Mouse (Mus musculus) heart, postnatal 14 days (tissue): ENCODE data around the gene Ttc3. TPM values are rescaled to one million over a fixed set of nuclear protein-coding genes. Genes with fewer than 3 reads are reported as not detected.
"Not testable (repeated sequence)": the region's sequence is repeated elsewhere in the genome, so short reads cannot be mapped to it uniquely, and the experiment has no call there.

Experiments used
- DNase-seq, 2 experiments: peaks; one replicate each; pipeline ENCODE4 v3.0.0; 2021 to 2022
- intact Hi-C: fragments of 180-260 bp; cut with DNase I; formaldehyde crosslinking; loops from one replicate; pipeline ENCODE4 v1.15.1; 2025
- long read RNA-seq, 2 experiments: library from polyadenylated mRNA; stranded (forward); transcript quantifications; one replicate each; pipeline ENCODE4 v2.0.0; 2021
- total RNA-seq, 2 experiments: library from RNA; stranded (reverse); gene quantifications; 2 replicates each; pipeline ENCODE4 v1.2.3; 2021

Ttc3 gene
- 10 to 100 TPM; 78.3 to 88.3 TPM for total RNA-seq
- long read RNA-seq, experiment 1, full-length matches to known transcripts, result 1 of 22 reads
- long read RNA-seq, experiment 1, partial matches to known transcripts, result 8 of 22 reads
- long read RNA-seq, experiment 1, other reads (novel, unspliced or antisense), result 13 of 22 reads
- long read RNA-seq, experiment 2, partial matches to known transcripts, result 7 of 24 reads
- long read RNA-seq, experiment 2, other reads (novel, unspliced or antisense), result 16 of 24 reads

DNA sequence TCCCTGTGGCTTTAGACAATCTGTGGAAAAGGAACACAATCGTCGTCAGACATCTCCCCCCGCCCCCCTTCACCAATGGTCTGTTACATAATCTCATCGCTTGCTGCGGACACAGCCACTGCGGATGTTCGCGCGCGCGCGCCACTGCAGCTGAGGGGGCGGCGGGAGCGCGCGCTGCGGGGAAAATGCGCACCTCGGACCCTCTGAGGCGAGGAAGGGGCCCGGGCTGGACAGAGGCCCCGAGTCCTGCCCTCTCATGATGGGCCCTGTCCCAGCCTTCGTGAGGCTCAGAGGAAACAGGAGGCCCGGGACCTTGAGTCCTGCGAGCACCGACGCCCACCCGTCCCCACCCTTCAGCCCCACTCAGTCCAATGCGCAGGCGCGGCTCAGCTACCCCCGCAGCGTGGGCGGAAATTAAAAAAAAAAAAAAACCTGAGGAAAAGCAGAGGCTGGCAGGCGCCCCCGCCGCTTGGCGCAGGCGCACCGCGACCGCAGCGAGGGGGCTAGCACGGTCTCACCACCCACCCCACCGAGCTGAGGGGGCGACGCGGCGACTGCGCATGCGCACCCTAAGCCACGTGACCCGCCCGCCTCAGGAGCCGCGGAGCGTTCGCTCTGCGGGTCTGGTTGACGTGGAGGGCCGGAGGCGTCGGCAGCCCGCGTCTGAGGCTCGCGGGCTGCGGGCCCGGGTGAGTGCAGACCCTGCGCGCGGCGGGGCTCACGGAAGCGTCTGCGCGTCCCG is at the start of gene Ttc3:
Gene Ttc3, plus strand, starts transcription at position 446 of the 742 bp plus-strand sequence.
- DNase-seq, result peak; percentile 96 to 97
- intact Hi-C loops, result loop anchor here (2.0 kb wide), 1 partner anchor 58 kb away; the partner anchor contains the start of gene Hlcs

DNA sequence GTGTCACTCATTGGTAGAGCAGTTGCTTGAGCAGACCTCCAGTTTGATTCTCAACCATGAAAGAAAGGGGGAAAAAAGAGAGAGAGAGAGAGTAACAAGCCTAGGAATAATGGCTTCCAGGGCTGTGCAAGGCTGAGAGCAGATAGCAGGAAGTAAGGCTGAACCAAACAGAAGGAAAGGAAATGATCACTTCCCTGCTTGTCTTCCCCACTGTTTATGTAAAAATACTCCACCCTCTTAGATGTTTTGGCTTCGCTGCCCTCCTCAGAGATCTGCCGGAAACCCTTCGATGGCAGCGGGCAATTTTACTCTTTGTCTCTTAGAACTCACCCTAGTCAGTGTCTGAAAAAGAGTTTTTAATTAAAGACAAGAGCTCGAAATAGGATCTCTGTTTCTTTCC is 46.7 kb upstream of the Ttc3 start:
- DNase-seq, result no peak
- intact Hi-C loops, result no loop called here

DNA sequence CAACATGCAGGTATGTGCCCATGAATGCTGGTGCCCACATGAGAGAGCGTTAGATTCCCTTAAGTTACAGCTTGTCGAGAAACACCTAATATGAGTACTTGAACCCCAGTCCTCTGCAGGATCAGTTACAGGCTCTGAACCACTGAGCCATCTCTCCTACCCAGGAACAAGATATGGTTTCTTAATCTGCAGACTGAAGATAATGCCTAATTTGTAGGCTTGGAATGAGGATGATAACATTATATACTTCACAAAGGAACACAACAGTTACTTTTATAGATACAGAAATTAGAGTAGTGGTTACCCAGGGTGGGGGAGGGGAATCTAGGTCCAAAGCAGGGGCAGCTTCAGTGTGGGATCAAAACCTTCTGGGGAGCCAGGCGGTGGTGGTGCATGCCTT is 44.4 kb upstream of the Ttc3 start:
- intact Hi-C loops, result no loop called here
- no peak for DNase-seq

DNA sequence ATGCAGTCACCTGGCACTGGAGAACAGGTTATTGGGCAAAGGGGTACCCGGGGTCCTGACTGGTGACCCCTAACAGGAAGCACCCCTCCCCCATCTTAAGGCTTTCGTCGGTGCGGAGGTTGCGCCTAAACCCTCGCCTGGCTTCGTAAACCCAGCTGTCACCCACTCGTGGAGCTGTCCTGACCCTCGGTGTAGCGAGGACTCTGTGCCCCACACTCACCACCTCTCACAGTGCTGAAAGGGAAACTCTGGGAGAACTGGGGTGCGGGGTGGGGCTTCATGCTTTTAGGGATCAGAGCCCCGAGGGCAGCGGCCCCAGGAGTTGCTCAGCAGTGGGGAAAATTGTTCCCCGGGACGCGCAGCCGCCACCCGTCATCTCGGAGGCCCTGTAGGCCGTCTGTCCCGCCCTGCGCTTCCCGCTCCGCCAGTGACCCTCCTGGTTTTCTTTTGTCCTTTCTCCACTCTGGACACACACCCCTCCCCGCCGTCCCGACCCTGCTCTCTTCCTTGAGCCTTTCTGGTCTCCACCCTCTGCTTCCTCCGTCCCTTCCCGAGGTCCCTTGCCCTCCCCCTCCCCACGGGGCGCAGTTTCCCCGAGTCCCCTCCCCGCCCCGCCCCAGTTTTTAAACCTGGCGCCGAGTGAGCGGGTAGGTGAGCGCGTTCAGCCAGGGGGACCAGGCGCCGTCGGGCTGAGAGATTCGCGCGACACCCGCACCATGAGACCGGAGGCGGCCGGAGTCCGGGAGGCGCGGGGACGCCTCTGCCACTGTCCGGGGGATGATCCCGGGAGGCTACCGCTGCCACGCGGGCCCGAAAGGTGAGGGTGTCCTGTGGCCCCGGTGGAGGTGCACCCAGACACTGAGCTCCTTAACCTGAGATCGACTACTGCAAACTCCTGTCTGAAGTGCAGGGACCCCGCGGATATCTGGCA is 42.4 kb upstream of the Ttc3 start, which contains the start of gene Ripply3:
Gene Ripply3, plus strand, starts transcription at position 640 of the 931 bp plus-strand sequence.
- DNase-seq, result peak; percentile 70
- intact Hi-C loops, result no loop called here

DNA sequence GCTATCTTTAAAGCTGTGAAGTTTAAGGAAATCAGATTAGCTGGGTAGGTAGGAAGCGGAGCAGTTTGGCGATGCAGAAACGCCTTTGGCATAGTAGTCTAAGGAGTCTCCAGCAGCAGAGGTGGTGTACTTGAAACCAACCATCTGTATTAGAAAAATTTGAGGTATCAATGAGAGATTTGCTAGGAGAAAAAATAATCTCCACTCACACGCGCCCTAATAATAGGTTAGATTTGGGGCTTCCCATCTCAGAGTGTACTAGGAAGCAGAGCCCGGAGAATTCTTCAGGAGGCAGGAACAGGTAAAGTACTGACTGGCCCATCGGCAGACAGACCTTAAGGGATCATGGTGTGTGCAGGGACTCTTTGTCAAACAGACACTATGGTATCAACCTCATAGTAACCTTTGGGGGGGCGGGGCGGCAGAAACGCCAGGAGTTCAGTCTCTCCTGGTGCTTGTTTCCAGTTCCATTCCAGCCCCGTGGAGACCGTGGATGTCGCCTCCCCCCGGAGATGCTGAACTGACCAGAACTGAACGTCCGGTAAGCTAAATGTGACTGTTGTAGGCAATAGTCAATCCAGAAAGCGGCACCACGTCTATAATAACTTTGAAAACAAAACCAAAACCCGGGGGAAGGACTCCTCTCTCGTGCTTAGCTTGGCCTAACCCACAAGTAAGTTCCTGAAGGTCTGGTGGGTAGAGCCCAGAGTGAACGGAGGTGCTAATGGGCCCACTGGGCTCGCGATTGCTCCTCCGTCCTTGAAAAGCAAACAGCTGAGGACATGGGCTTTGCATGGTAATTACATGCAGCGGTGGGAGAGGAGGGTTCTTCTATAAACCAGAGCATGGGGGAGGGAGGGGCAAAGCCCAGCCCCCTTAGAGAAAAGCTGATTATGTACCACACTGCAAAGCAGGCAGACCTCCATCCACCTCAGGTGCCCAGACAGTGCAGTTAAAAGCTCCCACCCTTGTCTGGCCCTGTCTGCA is 41.2 kb upstream of the Ttc3 start:
- no peak for DNase-seq
- intact Hi-C loops, result no loop called here

DNA sequence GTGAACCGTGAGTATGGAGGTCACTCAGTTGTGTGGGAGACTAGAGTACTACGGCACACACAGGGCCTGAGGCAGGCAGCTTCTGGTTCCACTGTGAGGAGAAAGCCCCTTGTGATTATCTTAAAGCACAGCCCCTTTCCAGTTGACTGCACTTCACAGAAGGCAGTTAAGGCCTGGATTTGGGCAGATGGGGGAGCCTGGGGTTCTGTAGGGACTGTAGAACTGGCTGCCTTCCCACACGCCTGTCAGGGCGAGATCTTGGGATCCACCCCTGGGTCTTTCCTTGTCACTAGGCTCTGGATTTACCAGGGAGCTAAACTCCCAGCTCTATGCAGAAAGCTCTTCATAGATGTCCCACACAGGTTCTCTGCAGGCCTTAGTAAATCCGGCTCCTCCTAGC is 40.0 kb upstream of the Ttc3 start:
- DNase-seq, result no peak
- intact Hi-C loops, result loop anchor here (5.0 kb wide), 1 partner anchor 298 kb away; no protein-coding TSS in a partner anchor

DNA sequence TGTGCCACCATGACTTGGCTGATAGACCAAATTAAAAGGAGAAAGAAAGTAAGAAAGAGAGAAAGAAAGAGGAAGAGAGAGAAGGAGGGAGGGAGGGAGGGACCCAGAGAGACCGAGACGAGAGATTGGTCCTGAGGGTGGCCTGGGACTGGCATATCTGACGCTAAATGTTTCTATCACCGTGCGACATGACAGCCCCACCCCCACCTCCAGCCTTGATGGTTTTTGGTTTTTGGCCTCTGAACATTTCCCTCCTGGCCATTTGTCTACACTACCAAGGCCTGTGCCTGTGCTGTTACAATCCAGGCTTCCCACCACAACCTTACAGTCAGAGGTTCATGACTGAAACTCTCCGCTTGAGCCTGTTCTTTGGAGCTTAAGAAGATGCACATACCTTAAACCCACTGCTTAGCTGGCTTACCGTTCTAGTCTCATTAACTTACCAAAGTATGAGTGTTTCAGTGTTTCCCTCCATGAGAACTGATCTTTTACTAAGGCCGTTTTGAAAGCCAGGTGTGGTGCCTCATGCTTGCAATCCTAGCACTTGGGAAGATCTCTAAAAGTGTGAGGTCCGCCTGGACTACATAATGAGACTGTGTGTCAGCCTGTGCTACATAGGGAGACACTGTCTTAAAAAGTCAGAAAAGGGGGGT is 39.1 kb upstream of the Ttc3 start:
- no peak for DNase-seq
- intact Hi-C loops, result loop anchor here (5.0 kb wide), 1 partner anchor 299 kb away; no protein-coding TSS in a partner anchor

DNA sequence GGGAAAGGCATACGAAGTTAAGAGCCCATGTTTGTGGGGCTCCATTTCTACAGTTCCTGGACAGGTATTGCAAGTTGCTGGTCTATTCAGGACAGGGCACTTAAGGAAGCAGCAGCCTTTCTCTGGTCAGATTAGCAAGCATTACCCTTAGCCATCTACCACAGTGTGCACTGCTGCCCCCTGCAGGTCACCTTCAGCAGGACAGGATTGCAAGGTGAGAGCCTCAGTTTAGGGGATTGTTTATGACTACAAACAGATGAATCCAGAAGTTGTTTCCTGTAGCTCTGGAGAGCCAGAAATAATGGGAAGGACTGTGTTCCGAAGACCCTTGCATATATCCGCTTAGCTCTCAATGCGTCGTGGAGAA is 38.5 kb upstream of the Ttc3 start:
- DNase-seq, result peak; percentile 72 to 81
- intact Hi-C loops, result loop anchor here (1.0 to 5.0 kb wide), 2 partner anchors 63 to 300 kb away; no protein-coding TSS in a partner anchor

DNA sequence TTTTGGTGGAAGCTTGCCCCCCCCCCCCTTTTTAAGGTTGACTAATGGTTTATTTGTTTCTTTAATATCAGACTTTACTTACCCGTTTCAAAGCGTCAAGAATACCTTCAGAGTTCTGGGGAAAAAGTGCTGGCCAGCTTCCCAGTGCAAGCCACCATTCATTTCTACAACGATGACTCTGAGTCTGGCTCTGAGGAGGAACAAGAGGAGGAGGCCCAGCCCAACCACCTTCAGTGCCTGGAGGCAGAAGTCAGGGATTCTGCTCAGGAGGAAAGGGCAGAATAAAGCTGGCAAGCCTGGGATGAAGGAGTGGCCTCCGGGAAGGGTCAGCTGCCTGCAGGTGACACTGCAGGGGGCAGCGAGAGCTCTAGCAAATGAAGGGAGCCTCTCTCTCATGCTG is 34.8 kb upstream of the Ttc3 start:
- DNase-seq, result no peak
- intact Hi-C loops, result no loop called here

DNA sequence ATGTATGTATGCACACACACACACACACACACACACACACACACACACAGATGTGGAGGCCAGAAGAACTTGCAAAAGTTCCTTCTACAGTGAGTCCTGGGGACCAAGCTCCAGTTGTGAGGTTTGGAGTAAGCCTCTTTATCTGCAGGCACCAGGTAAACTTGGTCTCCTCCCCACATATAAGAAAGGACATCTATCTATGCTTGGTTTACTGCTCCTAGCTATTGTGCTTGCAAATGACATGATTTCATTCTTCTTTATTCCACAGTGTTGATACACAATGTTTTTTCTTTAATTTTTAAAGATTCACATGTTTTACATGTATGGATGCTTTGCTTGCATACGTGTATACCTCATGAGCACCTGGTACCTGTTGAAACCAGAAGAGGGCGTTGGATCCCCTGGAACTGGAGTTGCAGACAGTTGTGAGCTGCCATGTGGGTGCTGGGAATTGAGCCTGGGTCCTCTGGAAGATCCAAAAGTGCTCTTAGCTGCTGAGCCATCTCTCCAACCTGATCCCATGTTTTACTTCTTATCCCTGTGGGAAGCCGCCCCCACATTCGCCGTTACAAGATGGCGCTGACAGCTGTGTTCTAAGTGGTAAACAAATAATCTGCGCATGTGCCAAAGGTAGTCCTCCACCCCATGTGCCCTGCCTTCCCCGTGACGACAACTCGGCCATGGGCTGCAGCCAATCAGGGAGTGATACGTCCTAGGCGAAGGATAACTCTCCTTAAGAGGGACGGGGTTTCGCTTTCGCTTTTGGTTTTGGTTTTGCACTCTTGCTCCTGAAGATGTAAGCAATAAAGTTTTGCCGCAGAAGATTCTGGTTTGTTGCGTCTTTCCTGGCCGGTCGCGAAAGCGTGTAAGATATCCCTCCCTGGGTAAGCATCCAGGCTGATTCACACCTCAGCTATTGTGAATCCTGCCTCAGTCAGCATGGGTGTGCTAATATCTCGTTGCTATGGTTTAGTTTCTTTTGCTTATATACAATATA is 31.0 kb upstream of the Ttc3 start:
- DNase-seq, intact Hi-C loops: not testable (repeated sequence)

DNA sequence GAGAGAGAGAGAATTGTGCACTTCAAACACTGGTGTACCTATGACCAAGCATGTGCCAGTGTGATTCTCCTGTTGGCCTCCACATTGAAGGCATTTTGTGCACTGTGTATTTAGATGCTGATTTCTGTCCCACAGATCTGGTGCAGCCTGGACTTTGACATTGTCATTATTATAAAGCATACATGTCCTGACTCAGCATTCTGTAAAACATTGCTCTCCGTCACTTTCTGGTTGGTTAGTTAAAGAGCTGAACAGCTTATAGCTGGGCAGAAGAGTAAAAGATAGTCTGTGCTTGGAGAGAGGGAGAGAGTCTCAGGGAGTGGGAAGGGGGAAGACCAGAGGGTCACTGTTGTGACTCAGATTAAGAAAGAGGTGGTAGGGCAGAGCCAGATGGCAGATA is 24.7 kb upstream of the Ttc3 start:
- no peak for DNase-seq
- intact Hi-C loops, result no loop called here

DNA sequence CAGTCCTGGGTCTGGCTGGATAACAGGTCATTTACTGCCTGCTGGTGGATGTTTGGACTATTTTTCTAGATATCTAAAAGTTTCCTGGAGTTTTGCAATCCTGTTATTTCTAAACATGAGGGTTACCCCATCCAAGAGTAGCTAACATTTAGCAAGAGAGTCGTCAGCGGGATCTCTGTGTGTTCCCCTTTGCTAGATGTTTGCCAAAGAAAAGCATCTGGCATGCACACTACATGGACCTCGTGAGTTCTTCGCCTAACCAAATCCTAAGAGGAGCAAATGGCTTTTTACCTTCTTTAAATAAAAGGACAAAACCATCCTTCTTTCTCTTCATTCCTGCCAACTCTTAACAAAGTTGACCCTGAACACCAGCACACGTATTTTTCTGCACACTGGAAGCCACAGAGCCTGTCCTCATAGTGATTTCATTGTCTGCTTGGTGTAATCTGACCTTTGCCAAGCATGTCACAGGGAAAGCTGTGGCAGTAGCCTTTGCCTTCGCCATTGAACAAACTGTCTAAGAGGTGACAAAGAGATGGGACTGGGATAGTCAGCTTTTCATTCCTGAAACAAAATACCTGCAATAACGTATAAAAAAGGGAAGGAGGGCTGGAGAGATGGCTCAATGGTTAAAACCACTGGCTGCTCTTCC is 23.2 kb upstream of the Ttc3 start:
- intact Hi-C loops, result no loop called here
- no peak for DNase-seq

DNA sequence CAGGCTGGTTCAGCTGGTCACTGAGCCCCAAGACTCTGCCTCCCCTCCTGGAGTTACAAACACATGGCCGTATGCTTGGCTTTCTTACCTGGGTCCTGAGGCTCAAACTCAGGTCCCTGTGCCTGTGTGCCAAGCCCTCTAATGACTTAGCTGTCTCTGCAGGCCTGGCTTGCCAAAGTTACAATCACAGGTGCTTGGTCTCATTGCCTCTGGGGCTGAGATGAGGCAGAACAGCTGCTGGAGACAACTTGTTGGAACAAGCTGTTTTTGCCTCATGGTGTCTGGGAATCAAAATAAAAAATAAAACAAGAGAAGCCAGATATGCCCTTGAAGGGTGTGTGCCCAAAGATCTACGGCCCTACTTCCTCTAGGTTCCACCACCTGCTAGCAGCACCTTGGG is 21.6 kb upstream of the Ttc3 start:
- DNase-seq, result no peak
- intact Hi-C loops, result no loop called here

DNA sequence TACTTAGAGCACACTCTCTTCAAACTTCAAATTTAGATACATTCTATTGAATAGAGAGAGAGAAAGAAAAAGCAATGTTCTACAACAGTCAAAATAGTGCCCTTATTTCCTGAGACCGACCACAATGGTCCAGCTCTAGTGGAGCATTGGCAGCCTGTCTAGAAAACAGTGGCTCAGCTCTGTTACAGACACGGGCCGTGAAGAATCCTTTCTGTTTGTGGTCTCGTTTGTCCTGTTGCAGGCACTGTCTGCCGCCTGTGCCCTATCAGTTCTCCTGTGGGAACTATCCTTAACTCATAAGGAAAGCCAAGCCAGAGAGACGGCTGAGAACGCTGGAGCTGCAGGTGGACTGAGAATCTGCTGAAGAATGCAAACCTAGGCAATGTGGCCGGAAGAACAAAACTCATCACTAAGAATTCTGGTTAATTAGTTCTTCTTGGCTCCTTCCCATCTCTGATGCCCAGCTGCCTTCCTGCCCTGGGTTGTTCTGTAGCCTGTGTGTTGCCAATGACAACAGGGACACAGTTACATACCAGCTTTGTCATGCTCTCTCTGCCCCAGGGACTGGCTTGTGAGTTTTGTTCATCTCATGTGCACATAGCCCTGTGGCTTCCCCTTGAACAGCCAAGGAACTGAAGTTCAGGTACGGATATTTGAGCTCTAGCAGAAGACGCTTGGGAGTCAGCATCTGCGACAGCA is 20.7 kb upstream of the Ttc3 start:
- DNase-seq, result no peak
- intact Hi-C loops, result no loop called here

DNA sequence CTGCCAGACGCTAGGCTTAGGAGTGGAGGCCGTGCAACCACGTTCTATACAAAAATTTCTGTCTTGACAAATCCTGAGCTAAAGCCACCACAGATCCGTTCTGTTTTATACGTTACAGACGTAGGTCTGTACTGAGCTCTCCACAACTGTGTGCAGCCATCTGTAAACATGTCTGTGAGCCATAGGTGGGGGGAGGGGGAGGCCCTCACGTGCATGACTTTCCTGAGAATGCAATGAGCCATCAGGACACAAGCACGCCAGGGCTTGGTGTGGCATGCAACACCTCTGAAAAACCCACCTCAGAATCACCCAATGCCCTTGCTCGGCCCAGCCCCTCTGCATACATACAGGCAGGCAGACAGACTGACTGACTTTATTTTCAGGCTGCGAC is 20.1 kb upstream of the Ttc3 start:
- no peak for DNase-seq
- intact Hi-C loops, result no loop called here

DNA sequence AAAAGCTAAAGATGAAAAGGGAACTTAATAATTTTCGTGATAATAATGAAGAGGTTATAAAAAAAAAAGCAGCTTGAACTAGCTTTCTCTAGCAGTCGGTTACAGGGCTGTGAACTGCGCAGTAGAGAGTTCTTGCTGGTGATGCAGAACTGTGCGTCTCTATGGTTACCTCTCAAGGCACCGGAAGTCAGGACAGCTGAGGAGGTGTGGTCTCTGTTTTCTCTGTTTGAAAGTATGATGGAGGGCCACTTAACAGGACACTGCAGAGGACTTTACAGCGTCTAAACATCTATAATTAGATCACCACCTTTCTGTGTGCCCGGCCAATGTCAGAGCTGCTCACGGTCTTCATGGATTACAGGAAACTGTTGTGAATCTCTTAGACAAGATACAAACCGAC is 16.0 kb upstream of the Ttc3 start:
- no peak for DNase-seq
- intact Hi-C loops, result no loop called here

DNA sequence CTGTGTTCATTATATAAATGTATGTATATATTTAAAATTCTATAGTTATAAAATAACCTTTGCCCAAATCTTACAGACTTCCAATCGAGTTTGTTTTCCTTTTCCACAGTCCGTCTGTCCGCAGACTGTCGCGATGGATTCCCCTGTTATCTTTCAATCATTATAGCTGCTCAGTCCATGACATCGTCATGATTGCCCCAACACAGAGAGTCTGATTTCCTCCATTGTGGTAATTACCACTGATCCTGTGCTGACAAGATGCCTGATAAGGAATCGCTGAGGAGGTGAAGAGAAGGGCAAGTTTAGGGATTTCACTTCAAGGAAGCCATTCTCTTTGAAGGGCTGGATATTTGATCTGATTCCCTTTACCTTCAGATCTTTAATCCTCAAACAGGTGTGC is 14.4 kb upstream of the Ttc3 start:
- DNase-seq, result no peak
- intact Hi-C loops, result no loop called here
